Mouse (Mus musculus): ENCODE measurements around the gene Grem2. TPM values are rescaled to one million over a fixed set of nuclear protein-coding genes. Genes with fewer than 3 reads are reported as not detected.

Grem2 gene
- 0.33 and 0.45 TPM in 2 replicates for polyA plus RNA-seq (2014; fragmentation: Nextera tagmentation; extraction: Ambion mirVana)

DNA sequence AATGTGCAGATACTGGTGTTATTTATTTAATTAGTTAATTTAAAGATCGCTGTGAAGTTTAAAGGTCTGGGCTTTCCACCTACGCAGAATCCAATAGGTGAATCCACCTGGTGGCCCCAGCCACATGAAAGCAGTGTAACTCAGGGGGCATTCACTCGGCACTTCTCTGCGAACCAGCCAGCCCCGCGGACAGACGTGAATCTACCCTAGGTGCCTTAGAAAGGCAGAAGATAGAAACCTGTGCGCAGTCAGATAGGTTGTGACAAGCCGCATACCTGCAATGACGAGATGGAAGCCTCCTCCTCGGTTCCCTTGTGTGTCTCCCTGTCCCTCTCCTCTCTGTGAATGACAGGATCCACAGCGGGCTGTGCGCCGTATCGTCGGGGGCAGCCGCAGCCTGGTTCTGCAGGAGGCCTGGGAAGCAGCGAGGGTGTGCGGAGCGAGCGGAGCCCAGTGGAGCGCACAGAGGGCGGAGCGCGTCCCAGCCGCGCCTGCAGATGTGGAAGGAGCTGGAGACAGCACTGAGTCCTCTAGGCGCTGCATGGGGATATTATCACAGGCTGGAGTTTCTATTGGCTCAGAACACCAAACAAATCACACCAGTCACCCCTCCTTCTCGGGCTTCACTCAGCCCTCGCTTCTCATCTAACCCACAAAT lies at the start of gene Grem2:
Gene Grem2 (minus strand): TSS at position 522 of the 658 bp plus-strand sequence.
- Histone ChIP-seq H3K9ac (ENCODE audit: low read depth, low read length) (no peak within 1 kb of the TSS), H3K9me3 (ENCODE audit: control insufficient read depth, low read length) (no peaks in the 10 kb centered on the region), H3K27me3 (replicated peaks; ENCODE audit: control insufficient read depth, insufficient read depth, low read length) (no peaks in the 10 kb centered on the region), H3K4me1 (replicated peaks; ENCODE audit: control insufficient read depth, insufficient read depth, low read length) (no peaks in the 10 kb centered on the region), H3K4me3 (ENCODE audit: low read depth, low read length) (peak within 1 kb of the TSS; percentile 36), H3K4me2 (peak within 1 kb of the TSS; percentile 57), H3K27ac (ENCODE audit: low read depth, low read length) (no peak within 1 kb of the TSS), H3K36me3 (ENCODE audit: control insufficient read depth, insufficient read depth, low read length) (no peaks in the 10 kb centered on the region)
- DNase-seq (ENCODE audit: low spot score) (peak; percentile 34), ATAC-seq (replicated peaks; ENCODE audit: low FRiP score) (peak; percentile 74)
- 8% methylated on average over 29 of the region's 30 CpGs for WGBS

DNA sequence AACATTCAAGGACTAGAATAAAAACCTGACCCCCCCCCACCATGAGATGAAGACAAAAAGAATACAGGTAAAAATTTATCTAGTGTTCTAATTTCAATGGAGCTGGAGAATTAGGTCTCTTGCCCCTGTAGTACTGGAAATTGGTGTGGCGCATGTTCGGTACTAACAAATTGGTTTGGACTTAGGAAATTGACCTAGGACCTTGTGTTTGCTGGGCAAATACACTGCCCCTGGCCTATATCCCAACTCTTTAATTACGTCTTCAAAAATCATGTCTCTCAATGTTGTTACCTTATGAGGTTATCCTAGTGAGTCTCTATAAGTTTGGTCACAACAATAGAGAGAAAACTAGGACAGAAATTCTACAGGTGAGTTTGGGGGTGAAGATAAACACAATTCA lies 38.2 kb upstream of the Grem2 start:
- no peak overlapping the region for H3K4me3 ChIP-seq (ENCODE audit: low read depth, low read length)
- H3K4me2 ChIP-seq = no peak overlapping the region
- no peak overlapping the region for H3K27ac ChIP-seq (ENCODE audit: low read depth, low read length)
- no peaks in the 10 kb centered on the region for H3K9me3 ChIP-seq (ENCODE audit: control insufficient read depth, low read length)
- H3K36me3 ChIP-seq (ENCODE audit: control insufficient read depth, insufficient read depth, low read length) = no peaks in the 10 kb centered on the region
- no peaks in the 10 kb centered on the region for H3K27me3 ChIP-seq (replicated peaks; ENCODE audit: control insufficient read depth, insufficient read depth, low read length)
- ATAC-seq (replicated peaks; ENCODE audit: low FRiP score) (no peak), DNase-seq (ENCODE audit: low spot score) (no peak)
- 90% methylated on average over 3 of the region's 3 CpGs for WGBS
- no peaks in the 10 kb centered on the region for H3K4me1 ChIP-seq (replicated peaks; ENCODE audit: control insufficient read depth, insufficient read depth, low read length)
- H3K9ac ChIP-seq (ENCODE audit: low read depth, low read length) = no peak overlapping the region

DNA sequence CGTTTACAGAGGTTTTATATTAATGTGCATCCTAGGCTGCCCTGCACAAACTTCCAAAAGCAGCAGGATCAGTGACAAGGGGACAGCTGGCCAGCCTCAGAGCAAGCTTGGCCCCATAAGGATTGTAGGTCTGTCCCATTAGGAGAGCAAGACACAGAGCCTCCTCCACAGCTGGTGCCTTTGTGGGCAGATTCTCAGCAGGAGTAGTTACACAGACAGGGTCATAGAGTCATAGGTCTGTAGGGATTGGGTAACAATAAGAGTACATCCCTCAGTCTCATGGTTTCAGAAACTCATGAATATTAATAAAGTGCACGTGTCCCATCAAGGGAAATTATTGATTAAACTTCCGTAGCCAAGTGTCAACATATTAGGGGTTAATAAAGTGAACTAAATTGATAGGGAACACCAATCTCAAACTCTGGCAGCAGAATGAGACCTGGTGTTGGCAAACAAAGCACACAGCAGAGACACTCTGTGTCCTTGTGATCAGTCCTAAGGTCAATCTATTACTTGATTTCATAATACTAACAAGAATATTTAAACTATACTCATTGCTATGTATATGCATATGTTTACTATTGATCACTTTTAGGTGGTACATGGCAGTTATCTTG lies 9.5 kb upstream of the Grem2 start:
- no peak overlapping the region for H3K27ac ChIP-seq (ENCODE audit: low read depth, low read length)
- 67% methylated on average over 3 of the region's 3 CpGs for WGBS
- H3K9ac ChIP-seq (ENCODE audit: low read depth, low read length) = no peak overlapping the region
- no peaks in the 10 kb centered on the region for H3K36me3 ChIP-seq (ENCODE audit: control insufficient read depth, insufficient read depth, low read length)
- no peak overlapping the region for H3K4me3 ChIP-seq (ENCODE audit: low read depth, low read length)
- H3K9me3 ChIP-seq (ENCODE audit: control insufficient read depth, low read length) = no peaks in the 10 kb centered on the region
- no peaks in the 10 kb centered on the region for H3K4me1 ChIP-seq (replicated peaks; ENCODE audit: control insufficient read depth, insufficient read depth, low read length)
- no peak for DNase-seq (ENCODE audit: low spot score)
- no peak overlapping the region for H3K4me2 ChIP-seq
- ATAC-seq (replicated peaks; ENCODE audit: low FRiP score) = no peak
- no peaks in the 10 kb centered on the region for H3K27me3 ChIP-seq (replicated peaks; ENCODE audit: control insufficient read depth, insufficient read depth, low read length)

DNA sequence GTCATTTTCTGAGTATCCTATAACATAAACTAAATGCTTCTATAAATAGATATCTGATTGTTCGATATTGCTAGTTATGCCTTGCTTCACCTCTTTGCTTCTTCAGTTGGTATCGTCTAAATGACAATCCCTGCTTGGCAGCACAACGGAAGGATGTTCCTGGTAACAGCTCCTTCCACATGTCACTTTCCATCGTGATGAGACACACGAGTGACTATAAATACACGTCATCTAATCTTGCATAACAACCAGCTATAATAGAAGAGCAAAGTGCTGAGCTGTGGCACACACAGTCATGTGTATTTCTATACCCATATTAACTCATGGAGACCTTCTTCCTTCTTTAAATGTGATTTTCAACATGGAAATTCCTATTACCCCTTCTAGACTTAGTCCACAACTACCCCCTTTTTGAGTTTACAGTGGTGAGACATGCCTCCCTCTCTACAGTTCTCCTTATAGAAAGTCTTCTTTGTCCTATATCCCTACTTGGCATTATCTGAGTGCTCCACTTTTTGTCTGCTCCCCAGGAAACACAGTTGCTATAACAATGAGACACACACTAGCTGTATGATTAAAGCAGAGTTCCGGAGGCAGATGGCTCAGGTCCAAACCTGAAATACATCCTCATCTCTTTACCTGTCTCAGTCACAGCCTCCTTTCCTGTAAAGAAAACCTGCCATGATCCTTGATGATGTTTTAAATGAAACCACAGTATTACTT lies 8.0 kb upstream of the Grem2 start:
- no peak overlapping the region for H3K4me2 ChIP-seq
- ATAC-seq (replicated peaks; ENCODE audit: low FRiP score) (no peak), DNase-seq (ENCODE audit: low spot score) (no peak)
- no peak overlapping the region for H3K9ac ChIP-seq (ENCODE audit: low read depth, low read length)
- H3K9me3 ChIP-seq (ENCODE audit: control insufficient read depth, low read length) = no peaks in the 10 kb centered on the region
- 82% methylated on average over 7 of the region's 7 CpGs for WGBS
- H3K4me1 ChIP-seq (replicated peaks; ENCODE audit: control insufficient read depth, insufficient read depth, low read length) = no peaks in the 10 kb centered on the region
- H3K36me3 ChIP-seq (ENCODE audit: control insufficient read depth, insufficient read depth, low read length) = no peaks in the 10 kb centered on the region
- no peak overlapping the region for H3K4me3 ChIP-seq (ENCODE audit: low read depth, low read length)
- no peak overlapping the region for H3K27ac ChIP-seq (ENCODE audit: low read depth, low read length)
- no peaks in the 10 kb centered on the region for H3K27me3 ChIP-seq (replicated peaks; ENCODE audit: control insufficient read depth, insufficient read depth, low read length)

DNA sequence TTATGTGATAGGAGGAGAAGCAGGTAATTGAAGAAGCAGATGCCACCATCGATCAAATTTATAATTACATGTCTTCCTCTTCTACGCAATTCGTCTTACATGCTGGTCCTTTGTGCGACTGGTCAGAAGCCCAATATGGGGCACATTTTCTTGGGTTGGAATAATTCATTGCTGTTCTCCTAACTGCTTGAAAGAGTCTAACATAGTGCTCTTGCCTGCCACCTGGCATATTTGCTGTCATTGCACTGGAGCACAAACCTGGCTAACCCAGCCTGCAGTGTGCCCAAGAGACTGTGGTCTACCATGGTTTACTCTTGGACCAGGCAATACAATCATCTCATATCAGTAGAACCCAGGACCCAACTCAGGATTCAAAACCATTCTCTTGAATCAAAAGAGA lies 2.7 kb downstream of the Grem2 start:
- Histone ChIP-seq H3K27me3 (replicated peaks; ENCODE audit: control insufficient read depth, insufficient read depth, low read length) (no peaks in the 10 kb centered on the region), H3K27ac (ENCODE audit: low read depth, low read length) (no peak overlapping the region), H3K4me2 (no peak overlapping the region), H3K9me3 (ENCODE audit: control insufficient read depth, low read length) (no peaks in the 10 kb centered on the region), H3K9ac (ENCODE audit: low read depth, low read length) (no peak overlapping the region), H3K4me3 (ENCODE audit: low read depth, low read length) (no peak overlapping the region), H3K36me3 (ENCODE audit: control insufficient read depth, insufficient read depth, low read length) (no peaks in the 10 kb centered on the region), H3K4me1 (replicated peaks; ENCODE audit: control insufficient read depth, insufficient read depth, low read length) (no peaks in the 10 kb centered on the region)
- no peak for ATAC-seq (replicated peaks; ENCODE audit: low FRiP score)
- 92% methylated on average over 4 of the region's 4 CpGs for WGBS
- DNase-seq (ENCODE audit: low spot score) = no peak

DNA sequence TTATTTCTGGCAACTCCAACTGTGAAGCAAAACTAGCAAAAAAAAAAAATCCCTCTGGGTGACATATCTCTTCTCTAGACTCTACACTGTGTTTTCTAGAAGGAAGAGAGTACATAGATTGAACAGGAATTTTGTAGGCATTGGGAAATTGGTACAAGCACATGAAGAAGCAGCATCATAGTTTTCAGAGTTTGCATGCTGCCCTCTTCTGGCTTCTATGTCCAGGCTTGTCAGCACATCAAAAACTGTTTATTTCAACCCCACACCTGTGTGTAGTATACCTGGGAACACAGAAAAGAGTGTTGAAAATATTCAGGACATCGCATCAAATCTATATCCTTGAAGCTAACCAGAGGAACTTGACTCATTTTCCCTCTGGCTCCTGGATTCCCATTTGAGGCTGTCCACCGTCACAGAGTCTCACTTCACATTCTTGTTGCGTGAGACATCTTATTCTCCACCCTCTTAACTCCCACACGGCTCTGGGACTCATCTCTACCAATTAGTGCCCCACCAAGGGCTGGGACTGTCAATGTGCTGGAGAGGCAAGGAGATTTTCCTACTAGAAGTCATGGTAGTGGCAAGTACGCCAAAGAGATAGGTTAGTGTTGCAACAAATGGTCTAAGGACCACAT lies 3.3 kb downstream of the Grem2 start:
- 79% methylated on average over 5 of the region's 5 CpGs for WGBS
- Histone ChIP-seq H3K36me3 (ENCODE audit: control insufficient read depth, insufficient read depth, low read length) (no peaks in the 10 kb centered on the region), H3K4me2 (no peak overlapping the region), H3K27me3 (replicated peaks; ENCODE audit: control insufficient read depth, insufficient read depth, low read length) (no peaks in the 10 kb centered on the region), H3K9ac (ENCODE audit: low read depth, low read length) (no peak overlapping the region), H3K4me1 (replicated peaks; ENCODE audit: control insufficient read depth, insufficient read depth, low read length) (no peaks in the 10 kb centered on the region), H3K27ac (ENCODE audit: low read depth, low read length) (no peak overlapping the region), H3K9me3 (ENCODE audit: control insufficient read depth, low read length) (no peaks in the 10 kb centered on the region), H3K4me3 (ENCODE audit: low read depth, low read length) (no peak overlapping the region)
- no peak for DNase-seq (ENCODE audit: low spot score)
- no peak for ATAC-seq (replicated peaks; ENCODE audit: low FRiP score)

DNA sequence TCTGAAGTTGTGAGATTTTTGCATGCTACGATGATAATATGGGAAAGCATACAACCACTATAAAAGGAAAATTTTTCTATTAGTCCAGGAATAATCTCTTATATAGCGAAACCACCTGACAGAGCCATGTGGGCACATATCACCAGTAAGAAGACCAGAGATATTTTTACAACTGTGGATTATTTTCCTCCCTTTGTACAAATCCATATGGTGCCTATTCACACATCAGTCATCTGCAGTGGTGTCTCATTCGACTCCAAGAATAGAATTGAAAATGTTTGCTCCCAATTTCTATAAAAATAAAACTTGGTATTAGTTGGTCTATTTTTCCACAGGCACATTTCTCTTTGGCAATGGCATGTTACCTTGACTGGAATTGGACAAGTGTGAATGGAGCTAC lies 11.8 kb downstream of the Grem2 start:
- DNase-seq (ENCODE audit: low spot score) = no peak
- no peak overlapping the region for H3K9ac ChIP-seq (ENCODE audit: low read depth, low read length)
- no peaks in the 10 kb centered on the region for H3K36me3 ChIP-seq (ENCODE audit: control insufficient read depth, insufficient read depth, low read length)
- no peaks in the 10 kb centered on the region for H3K4me1 ChIP-seq (replicated peaks; ENCODE audit: control insufficient read depth, insufficient read depth, low read length)
- no peak overlapping the region for H3K4me2 ChIP-seq
- no peak overlapping the region for H3K4me3 ChIP-seq (ENCODE audit: low read depth, low read length)
- no peak overlapping the region for H3K27ac ChIP-seq (ENCODE audit: low read depth, low read length)
- ATAC-seq (replicated peaks; ENCODE audit: low FRiP score) = no peak
- WGBS = 84% methylated on average over 3 of the region's 3 CpGs
- no peaks in the 10 kb centered on the region for H3K27me3 ChIP-seq (replicated peaks; ENCODE audit: control insufficient read depth, insufficient read depth, low read length)
- H3K9me3 ChIP-seq (ENCODE audit: control insufficient read depth, low read length) = no peaks in the 10 kb centered on the region

DNA sequence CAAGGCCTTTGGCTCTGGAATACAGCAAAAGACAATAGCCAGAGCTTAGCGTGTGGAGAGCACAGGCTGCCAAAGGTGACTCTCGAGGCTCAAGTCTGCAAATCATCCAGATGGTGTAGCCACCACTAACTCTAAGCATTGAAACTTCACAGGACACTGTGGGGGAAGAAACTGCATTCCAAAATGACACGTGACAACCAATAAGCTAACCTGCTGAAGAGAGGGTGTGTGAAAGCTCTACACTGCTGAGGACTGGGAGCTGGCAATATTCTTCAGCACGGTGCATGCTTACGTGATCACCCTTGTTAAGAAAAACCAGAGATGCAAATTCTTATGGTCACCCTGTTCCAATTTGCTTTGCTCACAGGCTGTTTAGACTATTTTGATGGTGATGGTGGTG lies 13.4 kb downstream of the Grem2 start:
- Histone ChIP-seq H3K4me3 (ENCODE audit: low read depth, low read length) (no peak overlapping the region), H3K36me3 (ENCODE audit: control insufficient read depth, insufficient read depth, low read length) (no peaks in the 10 kb centered on the region), H3K27ac (ENCODE audit: low read depth, low read length) (no peak overlapping the region), H3K4me1 (replicated peaks; ENCODE audit: control insufficient read depth, insufficient read depth, low read length) (no peaks in the 10 kb centered on the region), H3K27me3 (replicated peaks; ENCODE audit: control insufficient read depth, insufficient read depth, low read length) (no peaks in the 10 kb centered on the region), H3K9ac (ENCODE audit: low read depth, low read length) (no peak overlapping the region), H3K4me2 (no peak overlapping the region), H3K9me3 (ENCODE audit: control insufficient read depth, low read length) (no peaks in the 10 kb centered on the region)
- no peak for DNase-seq (ENCODE audit: low spot score)
- 81% methylated on average over 5 of the region's 5 CpGs for WGBS
- ATAC-seq (replicated peaks; ENCODE audit: low FRiP score) = no peak

Measured in liver, embryonic 11.5 days (tissue).